Mouse (Mus musculus) embryonic facial prominence, embryonic 13.5 days (tissue): ENCODE data around the gene Fam205c. TPM values are rescaled to one million over a fixed set of nuclear protein-coding genes. Genes with fewer than 3 reads are reported as not detected.
A peak's percentile ranks its signal among the peaks of the same experiment; 100 is the strongest.

Experiments used
- ATAC-seq: fragments of 200-750 bp; cut with Nextera tagmentation; 2 replicates; pipeline ENCODE4 v1.8.0; 2017; ENCODE audit warnings: low read depth; ENCODE audit not compliant: insufficient number of reproducible peaks, insufficient read depth, low FRiP score, low TSS enrichment
- H3K27ac ChIP-seq: fragments of 300-500 bp; sonication (generic); 2 replicates; pipeline ENCODE4 v1.5.1; 2015; ENCODE audit warnings: moderate library complexity, mild to moderate bottlenecking, inconsistent platforms
- H3K27me3 ChIP-seq: fragments of 300-500 bp; sonication (generic); 2 replicates; pipeline ENCODE4 v1.6.1; 2015; ENCODE audit warnings: mild to moderate bottlenecking, inconsistent platforms
- H3K36me3 ChIP-seq: fragments of 300-500 bp; sonication (generic); 2 replicates; pipeline ENCODE4 v1.6.1; 2015; ENCODE audit warnings: mild to moderate bottlenecking, inconsistent platforms
- H3K4me1 ChIP-seq: fragments of 300-500 bp; sonication (generic); 2 replicates; pipeline ENCODE4 v1.6.1; 2015; ENCODE audit warnings: inconsistent platforms
- H3K4me2 ChIP-seq: fragments of 300-500 bp; sonication (generic); 2 replicates; pipeline ENCODE4 v1.6.1; 2015; ENCODE audit warnings: moderate library complexity, mild to moderate bottlenecking, inconsistent platforms
- H3K4me3 ChIP-seq: fragments of 300-500 bp; sonication (generic); 2 replicates; pipeline ENCODE4 v1.5.1; 2015; ENCODE audit warnings: mild to moderate bottlenecking, inconsistent platforms
- H3K9ac ChIP-seq: fragments of 300-500 bp; sonication (generic); 2 replicates; pipeline ENCODE4 v1.6.1; 2015; ENCODE audit warnings: mild to moderate bottlenecking, inconsistent platforms
- H3K9me3 ChIP-seq: fragments of 300-500 bp; sonication (generic); 2 replicates; pipeline ENCODE4 v1.6.1; 2016; ENCODE audit warnings: inconsistent platforms
- WGBS: fragments of 180-500 bp; shearing (Covaris S2); methylation state at CpG from one replicate; pipeline ENCODE4 v1.1.7; 2015; ENCODE audit warnings: mixed read lengths; 5-methylcytosine and 5-hydroxymethylcytosine counted together
- polyA plus RNA-seq: library from polyadenylated mRNA; unstranded; fragments of >200 nt; fragmentation: Nextera tagmentation; extraction: Ambion mirVana; gene quantifications from 2 replicates; pipeline ENCODE4 v1.2.1, GENCODE M21; 2015

Gene Fam205c
- 0.90 TPM in 1 of 2 replicates, not detected in the other for polyA plus RNA-seq

DNA sequence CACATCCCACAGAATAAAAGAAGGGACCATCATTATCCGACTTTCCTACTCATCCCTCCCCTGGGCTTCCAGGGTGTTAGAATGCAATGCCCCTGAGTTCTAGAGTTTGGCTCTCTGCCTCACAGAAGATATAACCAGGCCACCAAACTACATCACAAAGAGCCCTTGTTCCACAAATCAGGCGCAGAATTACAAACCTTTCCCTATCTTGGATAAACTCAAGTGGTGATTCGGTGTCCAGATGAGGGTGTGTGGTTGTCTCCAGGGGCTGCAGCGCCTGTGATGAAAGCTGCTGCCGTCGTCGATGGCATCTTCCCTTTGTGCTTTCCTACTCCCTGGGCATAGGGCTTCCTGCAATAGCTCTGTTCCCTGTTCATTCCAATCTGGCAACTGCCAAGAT, at the start of gene Fam205c:
TSS of gene Fam205c (minus strand) at position 101 of the 400 bp plus-strand sequence.
- Histone ChIP-seq H3K9ac (no peak within 1 kb of the TSS), H3K4me2 (no peak within 1 kb of the TSS), H3K4me3 (no peak within 1 kb of the TSS), H3K27me3 (peaks cover 4% of the 10 kb centered on the region; the same call in 1 of the 2 replicates), H3K9me3 (no peaks in the 10 kb centered on the region), H3K36me3 (no peaks in the 10 kb centered on the region), H3K4me1 (no peaks in the 10 kb centered on the region), H3K27ac (no peak within 1 kb of the TSS)
- 81% methylated on average over 7 of the region's 7 CpGs for WGBS
- no peak for ATAC-seq

DNA sequence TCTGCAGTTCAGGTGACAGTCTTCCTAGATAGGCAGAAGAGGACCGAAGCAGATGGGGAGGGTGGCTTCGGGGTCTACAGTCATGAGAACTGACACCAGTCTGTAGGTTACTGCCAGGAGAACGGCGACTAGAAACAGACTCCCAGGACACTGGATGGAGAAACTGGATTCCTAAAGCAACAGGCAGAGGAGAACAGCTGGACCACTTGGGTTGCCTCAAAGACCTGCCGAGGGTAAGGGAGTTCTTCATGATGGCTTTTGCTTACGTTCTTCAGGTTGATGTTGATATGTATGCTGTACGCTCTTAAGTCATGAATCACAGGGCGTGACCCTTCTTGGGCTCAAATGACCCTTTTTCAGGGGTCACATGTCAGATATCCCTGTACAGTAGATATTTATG, 48.4 kb upstream of the Fam205c start:
- ATAC-seq, result no peak
- Histone ChIP-seq H3K4me1 (peaks cover 1% of the 10 kb centered on the region; the same call in 1 of the 2 replicates), H3K27ac (no peak overlapping the region), H3K36me3 (no peaks in the 10 kb centered on the region), H3K4me3 (no peak overlapping the region), H3K9me3 (no peaks in the 10 kb centered on the region), H3K27me3 (peaks cover 39% of the 10 kb centered on the region), H3K4me2 (no peak overlapping the region), H3K9ac (no peak overlapping the region)
- 85% methylated on average over 8 of the region's 8 CpGs for WGBS

DNA sequence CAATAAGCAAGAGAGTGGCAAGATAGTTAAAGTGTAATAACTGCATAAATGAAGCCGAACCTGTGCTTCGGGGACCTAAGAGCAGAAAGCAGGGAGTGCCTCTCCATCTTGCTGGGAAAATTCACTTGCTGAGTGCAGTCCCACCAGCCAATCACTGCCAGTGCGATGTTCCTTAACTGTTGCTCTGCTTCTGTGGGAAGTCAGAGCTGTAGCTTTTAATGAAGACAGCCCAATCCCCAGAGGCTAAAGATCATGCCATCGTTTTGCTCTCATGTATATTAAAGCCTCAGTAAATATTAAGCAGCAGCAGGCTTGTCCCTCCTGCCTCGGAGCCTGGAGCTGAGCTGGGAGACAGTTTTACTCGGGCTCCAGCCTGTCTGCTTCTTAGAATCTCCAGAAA, 48.0 kb upstream of the Fam205c start:
- Histone ChIP-seq H3K4me2 (no peak overlapping the region), H3K27ac (no peak overlapping the region), H3K4me3 (no peak overlapping the region), H3K9ac (no peak overlapping the region), H3K9me3 (no peaks in the 10 kb centered on the region), H3K36me3 (no peaks in the 10 kb centered on the region), H3K4me1 (peaks cover 3% of the 10 kb centered on the region; the same call in 1 of the 2 replicates), H3K27me3 (peaks cover 43% of the 10 kb centered on the region)
- whole genome bisulfite sequencing, result 59% methylated on average over 6 of the region's 6 CpGs
- no peak for ATAC-seq

DNA sequence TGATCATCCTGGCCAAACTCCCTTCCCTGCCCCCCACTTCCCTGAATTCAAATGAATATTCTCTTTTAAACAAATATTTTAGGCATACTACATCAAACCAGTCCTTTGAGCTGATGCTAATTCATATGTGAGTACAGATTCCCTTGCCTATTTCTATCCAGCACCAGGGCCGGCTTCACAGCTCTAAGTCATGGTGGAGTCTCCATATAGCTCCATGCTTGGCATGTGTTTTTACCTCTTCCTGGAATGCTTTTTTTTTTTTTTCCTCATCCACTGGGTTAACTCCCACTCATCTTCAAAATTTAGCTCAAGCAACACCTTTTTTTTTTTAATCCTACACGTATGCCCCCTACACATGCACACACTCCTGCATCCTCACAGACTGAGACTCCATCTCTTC, 47.5 kb upstream of the Fam205c start:
- Histone ChIP-seq H3K4me1 (peaks cover 3% of the 10 kb centered on the region; the same call in 1 of the 2 replicates), H3K36me3 (no peaks in the 10 kb centered on the region), H3K4me3 (no peak overlapping the region), H3K27ac (no peak overlapping the region), H3K9ac (no peak overlapping the region), H3K27me3 (peaks cover 48% of the 10 kb centered on the region), H3K9me3 (no peaks in the 10 kb centered on the region), H3K4me2 (no peak overlapping the region)
- 85% methylated on average over 2 of the region's 2 CpGs for WGBS
- no peak for ATAC-seq

DNA sequence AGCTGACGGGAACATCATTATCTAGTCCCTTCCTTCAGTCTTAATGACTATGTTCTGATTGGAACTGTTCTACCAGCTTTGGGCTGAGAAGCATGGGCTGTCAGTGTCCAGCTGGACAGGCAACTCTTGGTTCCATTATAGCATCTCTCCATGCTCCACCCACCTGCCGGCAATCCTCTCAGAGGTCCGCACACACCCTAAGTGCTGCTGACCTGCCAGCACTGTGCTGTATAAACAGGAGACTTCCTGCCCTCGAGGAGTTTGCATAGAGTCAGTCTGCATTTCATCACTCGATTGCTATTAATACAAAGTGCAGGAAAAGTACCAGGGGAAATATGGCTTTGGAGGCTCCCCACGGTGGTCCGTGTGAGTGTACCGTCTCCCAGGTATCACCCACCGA, 46.7 kb upstream of the Fam205c start:
- no peak overlapping the region for H3K9ac ChIP-seq
- no peaks in the 10 kb centered on the region for H3K36me3 ChIP-seq
- no peak overlapping the region for H3K4me2 ChIP-seq
- no peak overlapping the region for H3K27ac ChIP-seq
- 70% methylated on average over 9 of the region's 9 CpGs for WGBS
- H3K9me3 ChIP-seq, result no peaks in the 10 kb centered on the region
- H3K4me3 ChIP-seq, result no peak overlapping the region
- no peak for ATAC-seq
- H3K4me1 ChIP-seq, result peaks cover 3% of the 10 kb centered on the region; the same call in 1 of the 2 replicates
- peaks cover 56% of the 10 kb centered on the region for H3K27me3 ChIP-seq

DNA sequence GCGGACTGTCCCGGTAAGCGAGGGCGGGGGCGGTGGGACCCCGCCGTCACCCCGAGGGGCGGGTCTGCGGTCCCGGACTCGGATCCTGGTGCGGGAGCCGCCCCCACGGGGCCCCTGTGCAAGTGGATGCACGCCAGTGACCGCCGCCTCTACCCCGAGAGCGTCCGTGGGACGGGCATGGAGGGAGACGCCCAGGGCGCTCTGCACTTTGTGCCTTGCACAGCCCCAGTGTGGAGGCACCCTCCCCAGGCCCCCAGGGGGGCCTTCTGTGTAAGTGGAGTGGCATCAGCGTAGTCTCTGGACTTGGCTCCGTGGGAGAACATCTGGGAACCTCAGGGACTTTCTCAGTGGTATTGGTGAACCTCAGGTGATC, 43.4 kb upstream of the Fam205c start:
- peak overlapping the region; percentile 67 for H3K4me3 ChIP-seq
- no peaks in the 10 kb centered on the region for H3K36me3 ChIP-seq
- H3K4me2 ChIP-seq, result peak overlapping the region; percentile 87
- peaks cover 3% of the 10 kb centered on the region; the same call in 1 of the 2 replicates for H3K4me1 ChIP-seq
- peak; percentile 58 for ATAC-seq
- H3K9me3 ChIP-seq, result no peaks in the 10 kb centered on the region
- no peak overlapping the region for H3K27ac ChIP-seq
- peak overlapping the region; percentile 80 for H3K9ac ChIP-seq
- peaks cover 69% of the 10 kb centered on the region for H3K27me3 ChIP-seq
- WGBS, result 2% methylated on average over 26 of the region's 26 CpGs

DNA sequence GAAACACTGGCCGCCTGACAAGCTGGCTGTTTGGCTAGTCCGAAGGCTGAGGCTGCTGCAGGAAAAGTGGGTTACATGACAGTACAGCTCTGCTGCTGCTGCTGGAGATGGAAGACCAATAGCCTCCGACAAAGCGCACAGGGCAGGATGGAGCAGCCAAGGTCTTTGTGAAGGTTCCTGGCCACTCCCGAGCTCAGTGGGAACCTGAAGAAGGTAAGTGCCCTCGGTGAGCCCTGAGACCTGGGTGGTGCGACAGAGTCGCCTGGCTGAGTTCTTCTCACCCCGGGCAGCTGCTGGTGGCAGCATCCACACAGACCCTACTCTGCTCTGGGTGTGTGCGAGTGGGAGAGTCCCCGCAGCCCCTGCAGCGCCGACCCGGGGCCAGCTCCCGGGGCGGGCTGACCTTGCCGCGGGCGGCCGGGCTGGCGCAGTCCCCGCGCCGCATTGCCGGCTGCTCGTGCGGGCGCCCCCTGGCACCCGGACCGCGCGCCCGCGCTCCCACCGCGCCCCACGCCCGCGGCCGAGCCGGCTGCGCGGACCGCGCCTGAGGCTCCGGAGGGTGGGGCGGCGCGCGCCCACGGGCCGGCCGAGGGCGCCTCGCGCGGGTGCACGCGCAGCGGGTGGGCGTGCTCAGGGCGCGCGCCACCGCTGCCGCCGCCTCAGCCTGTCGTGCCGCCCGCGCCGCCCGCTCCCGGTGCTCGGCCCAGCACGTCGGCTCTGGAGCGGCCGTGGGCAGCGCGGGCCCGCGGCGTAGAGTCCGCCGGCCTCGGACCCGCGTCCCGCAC, 42.8 kb upstream of the Fam205c start, which contains the start of gene Phf24:
TSS of gene Phf24 (plus strand) at position 44 of the 785 bp plus-strand sequence.
- H3K4me3 ChIP-seq, result peak within 1 kb of the TSS; percentile 67
- H3K4me2 ChIP-seq, result peak within 1 kb of the TSS; percentile 87
- H3K4me1 ChIP-seq, result peaks cover 3% of the 10 kb centered on the region; the same call in 1 of the 2 replicates
- peak; percentile 72 for ATAC-seq
- no peak within 1 kb of the TSS for H3K27ac ChIP-seq
- no peaks in the 10 kb centered on the region for H3K36me3 ChIP-seq
- WGBS, result under 1% methylated on average over 58 of the region's 90 CpGs
- H3K9ac ChIP-seq, result peak within 1 kb of the TSS; percentile 80
- H3K27me3 ChIP-seq, result peaks cover 75% of the 10 kb centered on the region
- no peaks in the 10 kb centered on the region for H3K9me3 ChIP-seq

DNA sequence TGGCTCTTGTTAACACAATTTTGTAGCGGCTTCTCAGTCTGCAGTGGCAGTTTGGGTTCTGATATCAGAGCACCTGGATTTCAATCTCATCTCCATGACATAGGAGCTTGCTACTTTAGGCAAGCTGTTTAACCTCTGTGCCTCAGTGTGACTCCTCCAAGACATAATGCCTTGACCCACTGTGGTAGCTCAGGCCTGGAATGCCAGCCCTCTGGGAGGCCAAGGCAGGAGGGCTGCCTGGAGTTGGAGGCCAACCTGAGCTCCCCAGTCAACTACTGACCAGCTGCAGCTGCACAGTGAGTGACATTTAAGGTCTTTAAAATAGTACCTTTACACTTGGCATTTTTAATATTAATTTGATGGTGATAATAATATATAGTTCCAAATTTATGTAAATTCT, 41.9 kb upstream of the Fam205c start:
- no peak overlapping the region for H3K27ac ChIP-seq
- H3K4me3 ChIP-seq, result no peak overlapping the region
- no peaks in the 10 kb centered on the region for H3K9me3 ChIP-seq
- 70% methylated on average over 1 of the region's 1 CpGs for WGBS
- no peak overlapping the region for H3K4me2 ChIP-seq
- H3K27me3 ChIP-seq, result peaks cover 76% of the 10 kb centered on the region
- no peaks in the 10 kb centered on the region for H3K36me3 ChIP-seq
- no peak for ATAC-seq
- H3K9ac ChIP-seq, result no peak overlapping the region
- H3K4me1 ChIP-seq, result peaks cover 3% of the 10 kb centered on the region; the same call in 1 of the 2 replicates

DNA sequence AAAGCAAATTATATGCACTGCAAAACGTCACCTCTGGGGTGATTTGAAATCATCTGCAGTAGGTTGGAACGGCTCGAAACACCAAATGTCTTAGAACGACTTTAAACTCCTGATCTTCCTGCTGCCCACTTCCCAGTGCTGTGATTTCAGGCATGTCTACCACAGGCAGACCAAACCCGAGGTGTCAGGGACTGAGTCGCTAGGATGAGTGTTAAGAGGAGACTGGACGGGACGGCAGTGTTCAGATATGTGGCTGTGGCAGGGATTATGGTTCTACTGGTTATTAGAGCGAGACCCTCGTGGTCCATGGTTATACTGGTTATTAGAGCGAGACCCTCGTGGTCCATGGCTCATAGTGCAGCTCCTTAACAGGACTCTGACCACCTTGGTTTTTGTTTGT, 41.3 kb upstream of the Fam205c start:
- Histone ChIP-seq H3K36me3 (no peaks in the 10 kb centered on the region), H3K4me2 (no peak overlapping the region), H3K4me3 (no peak overlapping the region), H3K9ac (no peak overlapping the region), H3K27me3 (peaks cover 71% of the 10 kb centered on the region), H3K27ac (no peak overlapping the region), H3K9me3 (no peaks in the 10 kb centered on the region), H3K4me1 (peaks cover 3% of the 10 kb centered on the region; the same call in 1 of the 2 replicates)
- no peak for ATAC-seq
- WGBS, result 83% methylated on average over 12 of the region's 12 CpGs

DNA sequence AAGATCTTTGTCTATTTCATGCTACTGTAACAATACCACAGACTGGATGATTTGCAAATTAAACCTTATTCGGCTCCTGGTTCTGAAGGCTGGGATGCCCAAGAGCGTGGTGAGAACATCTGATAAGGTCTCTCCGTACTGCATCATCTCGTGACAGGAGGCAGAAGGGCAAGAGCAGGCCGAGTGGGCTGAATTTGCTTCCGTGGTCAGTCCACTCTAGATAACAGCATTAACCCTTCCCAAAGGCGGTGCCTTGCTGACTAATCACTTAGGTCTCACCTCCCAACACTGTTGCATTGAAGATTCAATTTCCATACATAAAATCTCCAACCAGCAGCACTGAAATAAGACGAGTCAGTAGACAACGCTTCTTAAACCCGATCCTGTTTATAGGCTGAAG, 39.4 kb upstream of the Fam205c start:
- ATAC-seq, result no peak
- H3K9me3 ChIP-seq, result no peaks in the 10 kb centered on the region
- H3K4me1 ChIP-seq, result peaks cover 3% of the 10 kb centered on the region; the same call in 1 of the 2 replicates
- no peak overlapping the region for H3K9ac ChIP-seq
- H3K36me3 ChIP-seq, result no peaks in the 10 kb centered on the region
- H3K27me3 ChIP-seq, result peaks cover 60% of the 10 kb centered on the region
- H3K27ac ChIP-seq, result no peak overlapping the region
- WGBS, result 51% methylated on average over 10 of the region's 10 CpGs
- no peak overlapping the region for H3K4me3 ChIP-seq
- no peak overlapping the region for H3K4me2 ChIP-seq

DNA sequence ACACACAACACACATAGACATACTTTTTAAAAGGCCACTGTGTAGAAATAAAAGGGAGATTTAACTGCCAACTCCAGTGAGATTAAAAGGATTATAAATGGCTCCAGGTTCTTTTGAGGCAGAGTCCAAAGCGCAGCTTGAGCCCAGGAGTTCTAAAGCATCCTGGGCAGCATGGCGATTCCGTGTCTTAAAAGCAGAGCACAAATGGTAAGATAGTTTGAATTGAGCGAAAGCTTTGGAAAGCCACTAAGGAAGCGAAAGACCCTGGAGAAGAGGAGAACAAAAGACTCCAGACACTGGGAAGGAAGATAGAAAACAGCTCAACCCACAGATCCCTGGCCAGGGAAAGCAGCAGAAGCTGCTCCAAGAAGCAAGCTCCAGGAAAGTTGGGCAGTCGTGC, 30.9 kb upstream of the Fam205c start:
- no peak overlapping the region for H3K4me2 ChIP-seq
- ATAC-seq, result no peak
- WGBS, result 81% methylated on average over 6 of the region's 6 CpGs
- H3K27ac ChIP-seq, result no peak overlapping the region
- H3K9ac ChIP-seq, result no peak overlapping the region
- H3K4me1 ChIP-seq, result no peaks in the 10 kb centered on the region
- H3K9me3 ChIP-seq, result no peaks in the 10 kb centered on the region
- H3K4me3 ChIP-seq, result no peak overlapping the region
- no peaks in the 10 kb centered on the region for H3K27me3 ChIP-seq
- no peaks in the 10 kb centered on the region for H3K36me3 ChIP-seq

DNA sequence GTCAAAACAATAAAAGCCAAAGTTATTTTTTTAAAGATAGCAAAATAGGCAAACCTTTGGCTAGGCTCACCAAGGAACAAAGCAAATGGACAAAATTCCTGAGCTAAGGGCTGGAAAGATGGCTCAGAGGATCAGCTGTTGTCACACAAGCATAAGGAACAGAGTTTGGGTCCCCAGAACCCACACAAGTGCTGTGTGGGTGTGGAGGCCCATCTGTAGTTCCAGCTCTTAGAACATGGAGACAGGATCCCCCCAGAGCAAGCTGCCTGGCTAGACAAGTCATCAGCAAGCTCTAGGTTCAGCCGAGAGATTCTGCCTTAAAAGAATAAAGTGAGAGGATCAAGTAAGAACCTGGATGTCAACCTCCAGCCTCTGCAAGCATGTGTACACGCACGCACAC, 30.5 kb upstream of the Fam205c start:
- H3K9ac ChIP-seq, result no peak overlapping the region
- H3K9me3 ChIP-seq, result no peaks in the 10 kb centered on the region
- H3K36me3 ChIP-seq, result no peaks in the 10 kb centered on the region
- 93% methylated on average over 3 of the region's 3 CpGs for WGBS
- no peak for ATAC-seq
- H3K27me3 ChIP-seq, result no peaks in the 10 kb centered on the region
- H3K4me3 ChIP-seq, result no peak overlapping the region
- H3K4me1 ChIP-seq, result no peaks in the 10 kb centered on the region
- no peak overlapping the region for H3K27ac ChIP-seq
- no peak overlapping the region for H3K4me2 ChIP-seq
